Mouse (Mus musculus): ENCODE data around the gene Degs2. TPM values are rescaled to one million over a fixed set of nuclear protein-coding genes. Genes with fewer than 3 reads are reported as not detected.

Gene Degs2
- polyA plus RNA-seq, 1 experiment from 2014 or later: 3.4 TPM

- Histone ChIP-seq H3K9me3 (replicated peaks) (no peaks in the 10 kb centered on the region), H3K9ac (no peak overlapping the region), H3K36me3 (ENCODE audit: poor library complexity, severe bottlenecking) (peaks cover 86% of the 10 kb centered on the region), H3K4me3 (no peak overlapping the region), H3K4me2 (no peak overlapping the region), H3K4me1 (no peaks in the 10 kb centered on the region), H3K27ac (no peak overlapping the region), H3K27me3 (no peaks in the 10 kb centered on the region)
- ATAC-seq: no peak
- WGBS: 94% methylated on average over 2 of the region's 2 CpGs
Measured at GRCm38 (mm10) chr12:108674916-108675315, 27.2 kb downstream of the Degs2 start.

- Histone ChIP-seq H3K4me2 (no peak overlapping the region), H3K27ac (no peak overlapping the region), H3K4me1 (peaks cover 2% of the 10 kb centered on the region; the same call in 1 of the 2 replicates), H3K4me3 (no peak overlapping the region), H3K36me3 (ENCODE audit: poor library complexity, severe bottlenecking) (peaks cover 86% of the 10 kb centered on the region), H3K9ac (no peak overlapping the region), H3K9me3 (replicated peaks) (no peaks in the 10 kb centered on the region), H3K27me3 (no peaks in the 10 kb centered on the region)
- 87% methylated on average over 4 of the region's 4 CpGs for WGBS
- ATAC-seq: no peak
Measured at GRCm38 (mm10) chr12:108674502-108674901, 27.6 kb downstream of the Degs2 start.

- Histone ChIP-seq H3K36me3 (ENCODE audit: poor library complexity, severe bottlenecking) (peaks cover 78% of the 10 kb centered on the region), H3K4me2 (no peak overlapping the region), H3K9ac (no peak overlapping the region), H3K27me3 (no peaks in the 10 kb centered on the region), H3K27ac (no peak overlapping the region), H3K4me1 (peaks cover 10% of the 10 kb centered on the region), H3K9me3 (replicated peaks) (no peaks in the 10 kb centered on the region), H3K4me3 (no peak overlapping the region)
- no peak for ATAC-seq
- 74% methylated on average over 3 of the region's 3 CpGs for WGBS
Measured at GRCm38 (mm10) chr12:108673546-108673945, 28.6 kb downstream of the Degs2 start.

- Histone ChIP-seq H3K36me3 (ENCODE audit: poor library complexity, severe bottlenecking) (peaks cover 76% of the 10 kb centered on the region), H3K9me3 (replicated peaks) (no peaks in the 10 kb centered on the region), H3K4me2 (no peak overlapping the region), H3K4me3 (no peak overlapping the region), H3K27ac (no peak overlapping the region), H3K9ac (no peak overlapping the region), H3K27me3 (no peaks in the 10 kb centered on the region), H3K4me1 (peaks cover 17% of the 10 kb centered on the region)
- ATAC-seq: no peak
- 91% methylated on average over 4 of the region's 4 CpGs for WGBS
Measured at GRCm38 (mm10) chr12:108672908-108673307, 29.2 kb downstream of the Degs2 start.

- H3K9ac ChIP-seq: no peak overlapping the region
- WGBS: 97% methylated on average over 2 of the region's 2 CpGs
- no peak overlapping the region for H3K4me2 ChIP-seq
- H3K27ac ChIP-seq: no peak overlapping the region
- H3K9me3 ChIP-seq (replicated peaks): no peaks in the 10 kb centered on the region
- H3K36me3 ChIP-seq (ENCODE audit: poor library complexity, severe bottlenecking): peaks cover 68% of the 10 kb centered on the region
- H3K4me3 ChIP-seq: no peak overlapping the region
- H3K4me1 ChIP-seq: peaks cover 19% of the 10 kb centered on the region
- no peaks in the 10 kb centered on the region for H3K27me3 ChIP-seq
- ATAC-seq: no peak
Measured at GRCm38 (mm10) chr12:108671541-108671940, 30.6 kb downstream of the Degs2 start.

GRCm38 (mm10) chr12:108668606-108669235, 33.4 kb downstream of the Degs2 start:
- Histone ChIP-seq H3K9ac (no peak overlapping the region), H3K4me1 (peaks cover 19% of the 10 kb centered on the region), H3K27ac (peak overlapping the region; percentile 76), H3K4me3 (no peak overlapping the region), H3K9me3 (replicated peaks) (no peaks in the 10 kb centered on the region), H3K36me3 (ENCODE audit: poor library complexity, severe bottlenecking) (peaks cover 49% of the 10 kb centered on the region), H3K4me2 (no peak overlapping the region), H3K27me3 (no peaks in the 10 kb centered on the region)
- peak; percentile 71 for ATAC-seq
- WGBS: 65% methylated on average over 8 of the region's 8 CpGs

- H3K36me3 ChIP-seq (ENCODE audit: poor library complexity, severe bottlenecking): peaks cover 76% of the 10 kb centered on the region
- no peak overlapping the region for H3K27ac ChIP-seq
- no peak overlapping the region for H3K4me3 ChIP-seq
- WGBS: 86% methylated on average over 1 of the region's 1 CpGs
- no peaks in the 10 kb centered on the region for H3K4me1 ChIP-seq
- no peak for ATAC-seq
- no peaks in the 10 kb centered on the region for H3K9me3 ChIP-seq (replicated peaks)
- no peak overlapping the region for H3K9ac ChIP-seq
- no peaks in the 10 kb centered on the region for H3K27me3 ChIP-seq
- no peak overlapping the region for H3K4me2 ChIP-seq
Measured at GRCm38 (mm10) chr12:108657350-108657749, 44.8 kb downstream of the Degs2 start.

GRCm38 (mm10) chr12:108653358-108654335, 48.5 kb downstream of the Degs2 start:
- no peak overlapping the region for H3K9ac ChIP-seq
- no peaks in the 10 kb centered on the region for H3K9me3 ChIP-seq (replicated peaks)
- no peaks in the 10 kb centered on the region for H3K4me1 ChIP-seq
- H3K27ac ChIP-seq: no peak overlapping the region
- H3K27me3 ChIP-seq: no peaks in the 10 kb centered on the region
- no peak overlapping the region for H3K4me2 ChIP-seq
- peaks cover 81% of the 10 kb centered on the region for H3K36me3 ChIP-seq (ENCODE audit: poor library complexity, severe bottlenecking)
- WGBS: 89% methylated on average over 11 of the region's 11 CpGs
- H3K4me3 ChIP-seq: no peak overlapping the region
- no peak for ATAC-seq

- no peaks in the 10 kb centered on the region for H3K27me3 ChIP-seq
- WGBS: 58% methylated on average over 7 of the region's 7 CpGs
- no peak overlapping the region for H3K4me3 ChIP-seq
- H3K4me1 ChIP-seq: no peaks in the 10 kb centered on the region
- peaks cover 71% of the 10 kb centered on the region for H3K36me3 ChIP-seq (ENCODE audit: poor library complexity, severe bottlenecking)
- no peak overlapping the region for H3K27ac ChIP-seq
- no peak for ATAC-seq
- H3K4me2 ChIP-seq: no peak overlapping the region
- no peaks in the 10 kb centered on the region for H3K9me3 ChIP-seq (replicated peaks)
- no peak overlapping the region for H3K9ac ChIP-seq
Measured at GRCm38 (mm10) chr12:108651053-108651660, 51.0 kb downstream of the Degs2 start.

GRCm38 (mm10) chr12:108647784-108648183, 54.3 kb downstream of the Degs2 start:
- H3K4me3 ChIP-seq: no peak overlapping the region
- peaks cover 46% of the 10 kb centered on the region for H3K36me3 ChIP-seq (ENCODE audit: poor library complexity, severe bottlenecking)
- H3K27ac ChIP-seq: no peak overlapping the region
- no peaks in the 10 kb centered on the region for H3K4me1 ChIP-seq
- no peak overlapping the region for H3K9ac ChIP-seq
- H3K9me3 ChIP-seq (replicated peaks): no peaks in the 10 kb centered on the region
- no peak overlapping the region for H3K4me2 ChIP-seq
- no peaks in the 10 kb centered on the region for H3K27me3 ChIP-seq
- no peak for ATAC-seq

- H3K27ac ChIP-seq: no peak overlapping the region
- H3K4me2 ChIP-seq: no peak overlapping the region
- no peak overlapping the region for H3K9ac ChIP-seq
- no peak overlapping the region for H3K4me3 ChIP-seq
- H3K27me3 ChIP-seq: no peaks in the 10 kb centered on the region
- peaks cover 31% of the 10 kb centered on the region for H3K36me3 ChIP-seq (ENCODE audit: poor library complexity, severe bottlenecking)
- 88% methylated on average over 1 of the region's 1 CpGs for WGBS
- H3K9me3 ChIP-seq (replicated peaks): no peaks in the 10 kb centered on the region
- no peak for ATAC-seq
- H3K4me1 ChIP-seq: no peaks in the 10 kb centered on the region
Measured at GRCm38 (mm10) chr12:108646234-108646633, 55.9 kb downstream of the Degs2 start.

- H3K9ac ChIP-seq: no peak overlapping the region
- ATAC-seq: no peak
Measured at GRCm38 (mm10) chr12:108642019-108642418, 60.1 kb downstream of the Degs2 start.

More at GRCm38 (mm10) chr12:108642019-108642418, 60.1 kb downstream of the Degs2 start:
- H3K9me3 ChIP-seq (replicated peaks): no peaks in the 10 kb centered on the region
- H3K36me3 ChIP-seq (ENCODE audit: poor library complexity, severe bottlenecking): peaks cover 6% of the 10 kb centered on the region; the same call in 1 of the 2 replicates
- H3K27ac ChIP-seq: no peak overlapping the region
- H3K27me3 ChIP-seq: no peaks in the 10 kb centered on the region
- H3K4me2 ChIP-seq: no peak overlapping the region
- WGBS: 95% methylated on average over 3 of the region's 3 CpGs
- no peak overlapping the region for H3K4me3 ChIP-seq
- no peaks in the 10 kb centered on the region for H3K4me1 ChIP-seq

Measured in forebrain, embryonic 13.5 days (tissue).